Mouse (Mus musculus) neutrophil, adult 5-6 weeks (primary cell): ENCODE data around the gene Fam189a1. TPM values are rescaled to one million over a fixed set of nuclear protein-coding genes. Genes with fewer than 3 reads are reported as not detected.

Source experiments
- ATAC-seq: fragments of 151-379, 151-347 bp; 2 replicates; pipeline ENCODE4 v1.8.0; 2017; ENCODE audit warnings: mild to moderate bottlenecking, moderate TSS enrichment; ENCODE audit not compliant: insufficient number of reproducible peaks, poor library complexity, low FRiP score, severe bottlenecking; ENCODE audit errors: extremely low read depth
- total RNA-seq: library from RNA; stranded (forward); fragments of 200-1000 nt; gene quantifications from 2 replicates; pipeline ENCODE4 v1.2.3, GENCODE M21; 2017

The Fam189a1 gene
- total RNA-seq, 1 experiment from 2014 or later: not detected

- no peak for ATAC-seq
These were observed 244.4 kb downstream of the Fam189a1 start for GRCm38 (mm10) chr7:64911945-64912344.

GRCm38 (mm10) chr7:64910208-64910607, 246.2 kb downstream of the Fam189a1 start:
- no peak for ATAC-seq

GRCm38 (mm10) chr7:64906955-64907354, 249.4 kb downstream of the Fam189a1 start:
- ATAC-seq: no peak

GRCm38 (mm10) chr7:64905506-64905905, 250.9 kb downstream of the Fam189a1 start:
- ATAC-seq: no peak

- ATAC-seq: no peak
These were observed 256.1 kb downstream of the Fam189a1 start for GRCm38 (mm10) chr7:64900249-64900648.

- ATAC-seq: peak; percentile 6; the same call in 1 of the 2 replicates
These were observed 259.8 kb downstream of the Fam189a1 start for GRCm38 (mm10) chr7:64896587-64896986.

- ATAC-seq: no peak
These were observed 260.7 kb downstream of the Fam189a1 start for GRCm38 (mm10) chr7:64895685-64896101.

- no peak for ATAC-seq
These were observed 265.2 kb downstream of the Fam189a1 start for GRCm38 (mm10) chr7:64891139-64891538.

GRCm38 (mm10) chr7:64889919-64890318, 266.5 kb downstream of the Fam189a1 start:
- no peak for ATAC-seq

GRCm38 (mm10) chr7:64884187-64884862, 272.0 kb downstream of the Fam189a1 start:
- no peak for ATAC-seq

- ATAC-seq: no peak
These were observed 274.1 kb downstream of the Fam189a1 start for GRCm38 (mm10) chr7:64882243-64882642.

GRCm38 (mm10) chr7:64881387-64881786, 275.0 kb downstream of the Fam189a1 start:
- no peak for ATAC-seq

GRCm38 (mm10) chr7:64880415-64880814, 276.0 kb downstream of the Fam189a1 start:
- no peak for ATAC-seq

- no peak for ATAC-seq
These were observed 281.4 kb downstream of the Fam189a1 start for GRCm38 (mm10) chr7:64874941-64875340.

- ATAC-seq: no peak
These were observed 283.1 kb downstream of the Fam189a1 start for GRCm38 (mm10) chr7:64873266-64873665.

- ATAC-seq: peak; percentile 82
These were observed 283.6 kb downstream of the Fam189a1 start, which contains the start of gene Nsmce3 for GRCm38 (mm10) chr7:64872743-64873241. Gene Nsmce3 (minus strand): TSS chr7:64872997.

- peak; percentile 7; the same call in 1 of the 2 replicates for ATAC-seq
These were observed 284.2 kb downstream of the Fam189a1 start for GRCm38 (mm10) chr7:64871987-64872742.

GRCm38 (mm10) chr7:64869549-64870065, 286.8 kb downstream of the Fam189a1 start:
- ATAC-seq: no peak

- ATAC-seq: no peak
These were observed 292.8 kb downstream of the Fam189a1 start for GRCm38 (mm10) chr7:64863538-64863937.

GRCm38 (mm10) chr7:64862978-64863377, 293.4 kb downstream of the Fam189a1 start:
- no peak for ATAC-seq
